ENCODE assay signal across 10 mouse cellular contexts in genomic region chr12:83038779-83039178, GRCm38 (mm10).
A peak's percentile ranks its signal among the peaks of the same experiment; 100 is the strongest.
DNase-seq lines count a peak whose midpoint lies in the region; ATAC-seq and TF ChIP-seq lines count a peak whose summit lies in the region.
"Had no signal": no experiment of that assay in that cellular context is flagged by ENCODE, and none has a peak within 500 bp of the region (broad histone marks: within the 10 kb centered on the region; RNA-seq: fewer than 3 reads in every experiment).

No protein-coding gene starts in this region.

- no peak overlapping the region for H3K4me3 ChIP-seq in hindbrain, embryonic 10.5 days
- no peak overlapping the region for H3K4me3 ChIP-seq in hindbrain, embryonic 16.5 days (ENCODE audit: low read length)
- H3K4me3 ChIP-seq in hindbrain, embryonic 11.5 days (ENCODE audit: low read depth, low read length), result no peak overlapping the region
- H3K4me3 ChIP-seq in kidney, embryonic 15.5 days (replicated peaks), result no peak overlapping the region
- no peak overlapping the region for H3K4me3 ChIP-seq in midbrain, embryonic 13.5 days (replicated peaks)
- no peak overlapping the region for H3K4me3 ChIP-seq in liver, postnatal 0 days (ENCODE audit: low read depth, low read length)
- H3K4me3 ChIP-seq: limb, embryonic 13.5 days had no signal

- WGBS in hindbrain, embryonic 10.5 days, result 84% methylated on average over 7 of the region's 7 CpGs
- 69% methylated on average over 7 of the region's 7 CpGs for WGBS in hindbrain, embryonic 16.5 days
- WGBS in hindbrain, embryonic 11.5 days, result 88% methylated on average over 7 of the region's 7 CpGs
- WGBS in kidney, embryonic 15.5 days, result 54% methylated on average over 7 of the region's 7 CpGs
- WGBS in midbrain, embryonic 13.5 days, result 79% methylated on average over 7 of the region's 7 CpGs
- WGBS in liver, postnatal 0 days (ENCODE audit: insufficient replicate concordance), result 36% methylated on average over 7 of the region's 7 CpGs

- TF ChIP-seq CTCF in liver, postnatal 0 days (IDR thresholded peaks at IDR 0.05; ENCODE audit: low read depth), result no peak

- no peak for TF ChIP-seq EP300 in liver, postnatal 0 days (IDR thresholded peaks at IDR 0.05; ENCODE audit: low read depth)

- H3K27ac ChIP-seq in hindbrain, embryonic 10.5 days, result peak overlapping the region; percentile 65
- H3K27ac ChIP-seq in hindbrain, embryonic 16.5 days (ENCODE audit: low read depth, low read length), result no peak overlapping the region
- peak overlapping the region; percentile 87 for H3K27ac ChIP-seq in hindbrain, embryonic 11.5 days (ENCODE audit: low read depth, low read length)
- peak overlapping the region; percentile 58 for H3K27ac ChIP-seq in kidney, embryonic 15.5 days
- peak overlapping the region; percentile 85 for H3K27ac ChIP-seq in midbrain, embryonic 13.5 days
- no peak overlapping the region for H3K27ac ChIP-seq in liver, postnatal 0 days (ENCODE audit: low read depth)
- H3K27ac ChIP-seq: limb, embryonic 13.5 days had no signal

- peaks cover 13% of the 10 kb centered on the region; the same call in 1 of the 2 replicates for H3K4me1 ChIP-seq in hindbrain, embryonic 10.5 days (replicated peaks)
- H3K4me1 ChIP-seq in hindbrain, embryonic 16.5 days (ENCODE audit: control insufficient read depth, insufficient read depth, low read depth, low read length), result peaks cover 21% of the 10 kb centered on the region
- no peaks in the 10 kb centered on the region; the same call in 1 of the 2 replicates for H3K4me1 ChIP-seq in hindbrain, embryonic 11.5 days (replicated peaks; ENCODE audit: control insufficient read depth, insufficient read depth, low read length)
- H3K4me1 ChIP-seq in kidney, embryonic 15.5 days, result peaks cover 15% of the 10 kb centered on the region
- H3K4me1 ChIP-seq in midbrain, embryonic 13.5 days (replicated peaks), result peaks cover 36% of the 10 kb centered on the region
- peaks cover 8% of the 10 kb centered on the region; the same call in 1 of the 2 replicates for H3K4me1 ChIP-seq in liver, postnatal 0 days (ENCODE audit: insufficient read depth)

- no peak for ATAC-seq in hindbrain, embryonic 16.5 days
- ATAC-seq in hindbrain, embryonic 11.5 days (ENCODE audit: low FRiP score), result no peak
- no peak for ATAC-seq in kidney, embryonic 15.5 days (replicated peaks; ENCODE audit: low FRiP score)
- no peak for ATAC-seq in midbrain, embryonic 13.5 days
- ATAC-seq in liver, postnatal 0 days, result no peak
- ATAC-seq in activated CD4-positive, CD25-positive, alpha-beta regulatory T cell, adult 4 months, result no peak

- no peaks in the 10 kb centered on the region for H3K27me3 ChIP-seq in hindbrain, embryonic 10.5 days (ENCODE audit: insufficient read depth, poor library complexity, severe bottlenecking)
- H3K27me3 ChIP-seq in hindbrain, embryonic 16.5 days (replicated peaks; ENCODE audit: control insufficient read depth, insufficient read depth, low read length), result no peaks in the 10 kb centered on the region
- no peaks in the 10 kb centered on the region for H3K27me3 ChIP-seq in hindbrain, embryonic 11.5 days (ENCODE audit: control insufficient read depth, insufficient read depth, low read length)
- no peaks in the 10 kb centered on the region for H3K27me3 ChIP-seq in kidney, embryonic 15.5 days
- H3K27me3 ChIP-seq in midbrain, embryonic 13.5 days, result 0 out of 2 replicates have a peak, but pooled peaks cover 3% of the 10 kb centered on the region
- H3K27me3 ChIP-seq in liver, postnatal 0 days (ENCODE audit: insufficient read depth, low read length), result no peaks in the 10 kb centered on the region
- H3K27me3 ChIP-seq: limb, embryonic 13.5 days had no signal

- H3K36me3 ChIP-seq in hindbrain, embryonic 10.5 days, result no peaks in the 10 kb centered on the region
- H3K36me3 ChIP-seq in hindbrain, embryonic 16.5 days (ENCODE audit: control insufficient read depth, insufficient read depth, low read length), result no peaks in the 10 kb centered on the region
- no peaks in the 10 kb centered on the region for H3K36me3 ChIP-seq in hindbrain, embryonic 11.5 days (ENCODE audit: control insufficient read depth, insufficient read depth, low read length)
- no peaks in the 10 kb centered on the region for H3K36me3 ChIP-seq in kidney, embryonic 15.5 days
- H3K36me3 ChIP-seq in midbrain, embryonic 13.5 days, result no peaks in the 10 kb centered on the region
- no peaks in the 10 kb centered on the region for H3K36me3 ChIP-seq in liver, postnatal 0 days (replicated peaks; ENCODE audit: insufficient read depth, low read length)
- H3K36me3 ChIP-seq: limb, embryonic 13.5 days had no signal

- no peaks in the 10 kb centered on the region for H3K9me3 ChIP-seq in hindbrain, embryonic 10.5 days
- H3K9me3 ChIP-seq in hindbrain, embryonic 16.5 days (ENCODE audit: control insufficient read depth, low read length), result no peaks in the 10 kb centered on the region
- no peaks in the 10 kb centered on the region for H3K9me3 ChIP-seq in hindbrain, embryonic 11.5 days (ENCODE audit: control insufficient read depth, low read length)
- no peaks in the 10 kb centered on the region for H3K9me3 ChIP-seq in kidney, embryonic 15.5 days (replicated peaks)
- H3K9me3 ChIP-seq in midbrain, embryonic 13.5 days, result no peaks in the 10 kb centered on the region
- H3K9me3 ChIP-seq in liver, postnatal 0 days (ENCODE audit: low read length), result no peaks in the 10 kb centered on the region
- H3K9me3 ChIP-seq: limb, embryonic 13.5 days had no signal

- no peak overlapping the region for H3K4me2 ChIP-seq in hindbrain, embryonic 16.5 days (ENCODE audit: low read length)
- no peak overlapping the region for H3K4me2 ChIP-seq in hindbrain, embryonic 11.5 days (replicated peaks; ENCODE audit: low read depth, low read length)
- 0 out of 2 replicates have a peak overlapping the region, but pooled peaks have one; percentile 37 for H3K4me2 ChIP-seq in kidney, embryonic 15.5 days
- H3K4me2 ChIP-seq in midbrain, embryonic 13.5 days (replicated peaks), result no peak overlapping the region
- H3K4me2 ChIP-seq in liver, postnatal 0 days (ENCODE audit: low read depth, low read length), result no peak overlapping the region
- H3K4me2 ChIP-seq: limb, embryonic 13.5 days had no signal

- H3K9ac ChIP-seq in hindbrain, embryonic 16.5 days (ENCODE audit: low read depth, low read length), result no peak overlapping the region
- 0 out of 2 replicates have a peak overlapping the region, but pooled peaks have one; percentile 7 for H3K9ac ChIP-seq in hindbrain, embryonic 11.5 days (ENCODE audit: low read depth, low read length)
- no peak overlapping the region for H3K9ac ChIP-seq in kidney, embryonic 15.5 days
- no peak overlapping the region for H3K9ac ChIP-seq in midbrain, embryonic 13.5 days (replicated peaks)
- H3K9ac ChIP-seq in liver, postnatal 0 days (replicated peaks), result no peak overlapping the region
- H3K9ac ChIP-seq: limb, embryonic 13.5 days had no signal

- no peak for DNase-seq in hindbrain, embryonic 10.5 days (ENCODE audit: low spot score)
- DNase-seq in hindbrain, embryonic 11.5 days (ENCODE audit: low spot score), result no peak
- DNase-seq in frontal cortex, postnatal 25 days (ENCODE audit: low spot score in 2 of 2), result no peak
- DNase-seq in liver, postnatal 0 days, result no peak
- DNase-seq: cerebellum, adult 8-10 months had no signal

Comparison
In these comparisons a context has a peak if more than half of its experiments do, and no peak if none do; other contexts are left out.
1. H3K27ac ChIP-seq: peak in hindbrain, embryonic 10.5 days (single experiment), hindbrain, embryonic 11.5 days (single experiment), kidney, embryonic 15.5 days (single experiment) and midbrain, embryonic 13.5 days (single experiment); none in hindbrain, embryonic 16.5 days (single experiment) and liver, postnatal 0 days (single experiment).